In genomic region chr11:35120894-35121610, GRCm38 (mm10) we compare ENCODE assay signal across 8 mouse cellular contexts. TPM values are rescaled to one million over a fixed set of nuclear protein-coding genes. Genes with fewer than 3 reads are reported as not detected.
DNase-seq lines count a peak whose midpoint lies in the region; ATAC-seq and TF ChIP-seq lines count a peak whose summit lies in the region.

Gene Slit3, plus strand, starts transcription at chr11:35121224.

- TF ChIP-seq EP300 in ES-Bruce4 (IDR thresholded peaks at IDR 0.05; ENCODE audit: insufficient read depth, low read depth, low read length): no peak
- no peak for TF ChIP-seq EP300 in liver, postnatal 0 days (IDR thresholded peaks at IDR 0.05; ENCODE audit: low read depth)

- ATAC-seq in heart, embryonic 16.5 days (replicated peaks; ENCODE audit: extremely low read depth, insufficient read depth, low FRiP score): peak; percentile 83
- ATAC-seq in liver, postnatal 0 days: no peak

- H3K4me1 ChIP-seq in ES-Bruce4 (ENCODE audit: control insufficient read depth, insufficient read depth, low read length): no peaks in the 10 kb centered on the region
- H3K4me1 ChIP-seq in forebrain, embryonic 10.5 days: peaks cover 79% of the 10 kb centered on the region
- peaks cover 12% of the 10 kb centered on the region; the same call in 1 of the 2 replicates for H3K4me1 ChIP-seq in heart, embryonic 16.5 days (ENCODE audit: control insufficient read depth, insufficient read depth, low read length)
- H3K4me1 ChIP-seq in liver, postnatal 0 days (ENCODE audit: insufficient read depth): no peaks in the 10 kb centered on the region

- DNase-seq in brain, adult 2 months (ENCODE audit: low read depth, low spot score): peak; percentile 91
- DNase-seq in forebrain, embryonic 10.5 days (ENCODE audit: extremely low spot score, low spot score): peak; percentile 78
- DNase-seq in kidney, postnatal 14 days: peak; percentile 65
- DNase-seq in liver, postnatal 0 days: no peak
- DNase-seq in retina, embryonic 14.5 days (ENCODE audit: low spot score): peak; percentile 47
- no peak for DNase-seq in spleen, postnatal 14 days (ENCODE audit: low spot score in 2 of 2)

- peaks cover 10% of the 10 kb centered on the region for H3K27me3 ChIP-seq in ES-Bruce4 (ENCODE audit: control insufficient read depth, insufficient read depth, low read length, poor library complexity, severe bottlenecking)
- peaks cover 97% of the 10 kb centered on the region for H3K27me3 ChIP-seq in forebrain, embryonic 10.5 days (ENCODE audit: poor library complexity, severe bottlenecking)
- H3K27me3 ChIP-seq in heart, embryonic 16.5 days (ENCODE audit: control insufficient read depth, insufficient read depth, low read length): peaks cover 35% of the 10 kb centered on the region
- peaks cover 42% of the 10 kb centered on the region for H3K27me3 ChIP-seq in liver, postnatal 0 days (ENCODE audit: insufficient read depth, low read length)

- peak within 1 kb of the TSS; percentile 99 for H3K4me3 ChIP-seq in ES-Bruce4 (ENCODE audit: low read depth, low read length)
- peak within 1 kb of the TSS; percentile 79 for H3K4me3 ChIP-seq in forebrain, embryonic 10.5 days
- H3K4me3 ChIP-seq in heart, embryonic 16.5 days (ENCODE audit: low read length): peak within 1 kb of the TSS; percentile 72
- peak within 1 kb of the TSS; percentile 27; the same call in 1 of the 2 replicates for H3K4me3 ChIP-seq in liver, postnatal 0 days (ENCODE audit: low read depth, low read length)

- TF ChIP-seq POLR2A in ES-Bruce4 (IDR thresholded peaks at IDR 0.05; ENCODE audit: insufficient read depth, low read length): no peak

- H3K9ac ChIP-seq in ES-Bruce4 (ENCODE audit: low read depth, poor library complexity, severe bottlenecking): peak within 1 kb of the TSS; percentile 88
- peak within 1 kb of the TSS; percentile 75 for H3K9ac ChIP-seq in heart, embryonic 16.5 days (ENCODE audit: low read length)
- no peak within 1 kb of the TSS for H3K9ac ChIP-seq in liver, postnatal 0 days (replicated peaks)

- no peak for TF ChIP-seq CTCF in ES-Bruce4 (IDR thresholded peaks at IDR 0.05; ENCODE audit: low read depth, low read length)
- TF ChIP-seq CTCF in liver, postnatal 0 days (IDR thresholded peaks at IDR 0.05; ENCODE audit: low read depth): no peak

- peak within 1 kb of the TSS; percentile 87 for H3K4me2 ChIP-seq in heart, embryonic 16.5 days (ENCODE audit: low read depth, low read length)
- peak within 1 kb of the TSS; percentile 58 for H3K4me2 ChIP-seq in liver, postnatal 0 days (ENCODE audit: low read depth, low read length)

- no peaks in the 10 kb centered on the region for H3K9me3 ChIP-seq in ES-Bruce4 (replicated peaks; ENCODE audit: control insufficient read depth, insufficient read depth, low read length, poor library complexity, severe bottlenecking)
- no peaks in the 10 kb centered on the region for H3K9me3 ChIP-seq in forebrain, embryonic 10.5 days
- no peaks in the 10 kb centered on the region for H3K9me3 ChIP-seq in heart, embryonic 16.5 days (replicated peaks; ENCODE audit: control insufficient read depth, low read length)
- H3K9me3 ChIP-seq in liver, postnatal 0 days (ENCODE audit: low read length): no peaks in the 10 kb centered on the region

- WGBS in forebrain, embryonic 10.5 days: 0% methylated on average over 70 of the region's 75 CpGs
- WGBS in heart, embryonic 16.5 days: under 1% methylated on average over 68 of the region's 75 CpGs
- under 1% methylated on average over 33 of the region's 75 CpGs for WGBS in liver, postnatal 0 days (ENCODE audit: insufficient replicate concordance)

- H3K36me3 ChIP-seq in ES-Bruce4 (ENCODE audit: control insufficient read depth, insufficient read depth, low read length, poor library complexity, severe bottlenecking): no peaks in the 10 kb centered on the region
- H3K36me3 ChIP-seq in forebrain, embryonic 10.5 days (replicated peaks): no peaks in the 10 kb centered on the region
- H3K36me3 ChIP-seq in heart, embryonic 16.5 days (ENCODE audit: control insufficient read depth, insufficient read depth): no peaks in the 10 kb centered on the region
- no peaks in the 10 kb centered on the region for H3K36me3 ChIP-seq in liver, postnatal 0 days (replicated peaks; ENCODE audit: insufficient read depth, low read length)

- H3K27ac ChIP-seq in ES-Bruce4 (ENCODE audit: insufficient read depth, low read length): no peak within 1 kb of the TSS
- peak within 1 kb of the TSS; percentile 85 for H3K27ac ChIP-seq in forebrain, embryonic 10.5 days
- H3K27ac ChIP-seq in heart, embryonic 16.5 days (ENCODE audit: low read length): peak within 1 kb of the TSS; percentile 37
- H3K27ac ChIP-seq in liver, postnatal 0 days (ENCODE audit: low read depth): no peak within 1 kb of the TSS

RNA-seq across cellular contexts. Expression of gene Slit3, which starts in this region (rescaled TPM):
- polyA plus RNA-seq in ES-Bruce4 (2011; ENCODE audit: insufficient read depth, insufficient read length, low read depth, missing spikeins): 2.8 and 3.4 TPM in 2 replicates
- 4.8 and 4.9 TPM in 2 replicates for polyA plus RNA-seq in forebrain, embryonic 10.5 days (2016; fragmentation: Nextera tagmentation; extraction: Ambion mirVana)
- 7.8 and 10.8 TPM in 2 replicates for polyA plus RNA-seq in heart, embryonic 16.5 days (2015; fragmentation: Nextera tagmentation; extraction: Ambion mirVana)
- polyA plus RNA-seq in liver, postnatal 0 days (2015; fragmentation: Nextera tagmentation; extraction: Ambion mirVana): 0.20 and 0.52 TPM in 2 replicates

Comparison
In these comparisons a context has a peak if more than half of its experiments do, and no peak if none do; other contexts are left out.
1. H3K27ac ChIP-seq: peak in forebrain, embryonic 10.5 days (single experiment) and heart, embryonic 16.5 days (single experiment); none in ES-Bruce4 (single experiment) and liver, postnatal 0 days (single experiment).
2. H3K4me3 ChIP-seq: peak in every context shown above with its lines; median percentile 99 in ES-Bruce4; 79 in forebrain, embryonic 10.5 days; 72 in heart, embryonic 16.5 days; 27 in liver, postnatal 0 days.
3. DNase-seq: peak in brain, adult 2 months (single experiment), forebrain, embryonic 10.5 days (single experiment), kidney, postnatal 14 days (single experiment) and retina, embryonic 14.5 days (single experiment); none in liver, postnatal 0 days (single experiment) and spleen, postnatal 14 days (0 of 2).